Comparison of ENCODE assay signal across 8 mouse cellular contexts in genomic region chr1:21960421-21961250, GRCm38 (mm10). TPM values are rescaled to one million over a fixed set of nuclear protein-coding genes. Genes with fewer than 3 reads are reported as not detected.
DNase-seq lines count a peak whose midpoint lies in the region; ATAC-seq lines count a peak whose summit lies in the region.

No protein-coding gene starts in this region.

- peak overlapping the region; percentile 89 for H3K4me2 ChIP-seq in hindbrain, embryonic 15.5 days
- peak overlapping the region; percentile 92 for H3K4me2 ChIP-seq in limb, embryonic 13.5 days (replicated peaks)
- H3K4me2 ChIP-seq in midbrain, embryonic 14.5 days (ENCODE audit: low read length), result peak overlapping the region; percentile 98
- H3K4me2 ChIP-seq in stomach, embryonic 14.5 days (replicated peaks; ENCODE audit: low read depth, low read length), result peak overlapping the region; percentile 90

- H3K4me3 ChIP-seq in hindbrain, embryonic 15.5 days, result peak overlapping the region; percentile 70
- H3K4me3 ChIP-seq in limb, embryonic 13.5 days, result peak overlapping the region; percentile 67
- peak overlapping the region; percentile 74 for H3K4me3 ChIP-seq in midbrain, embryonic 14.5 days (replicated peaks; ENCODE audit: low read depth, low read length)
- H3K4me3 ChIP-seq in stomach, embryonic 14.5 days (ENCODE audit: low read depth, low read length), result peak overlapping the region; percentile 49

- WGBS in hindbrain, embryonic 15.5 days, result under 1% methylated on average over 45 of the region's 48 CpGs
- WGBS in limb, embryonic 13.5 days, result under 1% methylated on average over 48 of the region's 48 CpGs
- whole genome bisulfite sequencing in midbrain, embryonic 14.5 days, result under 1% methylated on average over 46 of the region's 48 CpGs
- under 1% methylated on average over 48 of the region's 48 CpGs for WGBS in stomach, embryonic 14.5 days

- H3K9me3 ChIP-seq in hindbrain, embryonic 15.5 days, result no peaks in the 10 kb centered on the region
- H3K9me3 ChIP-seq in limb, embryonic 13.5 days, result no peaks in the 10 kb centered on the region
- no peaks in the 10 kb centered on the region for H3K9me3 ChIP-seq in midbrain, embryonic 14.5 days (ENCODE audit: control insufficient read depth, low read length)
- H3K9me3 ChIP-seq in stomach, embryonic 14.5 days (ENCODE audit: control insufficient read depth, low read depth, low read length), result no peaks in the 10 kb centered on the region

- H3K36me3 ChIP-seq in hindbrain, embryonic 15.5 days, result no peaks in the 10 kb centered on the region
- no peaks in the 10 kb centered on the region for H3K36me3 ChIP-seq in limb, embryonic 13.5 days
- no peaks in the 10 kb centered on the region for H3K36me3 ChIP-seq in midbrain, embryonic 14.5 days (ENCODE audit: control insufficient read depth, insufficient read depth, low read length)
- no peaks in the 10 kb centered on the region for H3K36me3 ChIP-seq in stomach, embryonic 14.5 days (ENCODE audit: control insufficient read depth, insufficient read depth, low read length)

- H3K27ac ChIP-seq in hindbrain, embryonic 15.5 days (replicated peaks), result peak overlapping the region; percentile 61; the same call in 1 of the 2 replicates
- peak overlapping the region; percentile 44 for H3K27ac ChIP-seq in limb, embryonic 13.5 days
- H3K27ac ChIP-seq in midbrain, embryonic 14.5 days (replicated peaks; ENCODE audit: low read depth, low read length), result no peak overlapping the region
- peak overlapping the region; percentile 6; the same call in 1 of the 2 replicates for H3K27ac ChIP-seq in stomach, embryonic 14.5 days (ENCODE audit: low read length)

- peaks cover 6% of the 10 kb centered on the region for H3K27me3 ChIP-seq in hindbrain, embryonic 15.5 days
- peaks cover 25% of the 10 kb centered on the region for H3K27me3 ChIP-seq in limb, embryonic 13.5 days
- H3K27me3 ChIP-seq in midbrain, embryonic 14.5 days (ENCODE audit: control insufficient read depth, insufficient read depth, low read length), result peaks cover 23% of the 10 kb centered on the region
- H3K27me3 ChIP-seq in stomach, embryonic 14.5 days (ENCODE audit: control insufficient read depth, insufficient read depth, low read length), result no peaks in the 10 kb centered on the region

- peak; percentile 47; the same call in 1 of the 2 replicates for ATAC-seq in hindbrain, embryonic 15.5 days (ENCODE audit: low FRiP score, low read depth)
- peak; percentile 53 for ATAC-seq in limb, embryonic 13.5 days (ENCODE audit: low FRiP score, low read depth)
- peak; percentile 70 for ATAC-seq in midbrain, embryonic 14.5 days (ENCODE audit: low FRiP score, low TSS enrichment)
- ATAC-seq in stomach, embryonic 14.5 days (ENCODE audit: insufficient number of reproducible peaks, insufficient read depth, low FRiP score, low read depth), result no peak

- H3K4me1 ChIP-seq in hindbrain, embryonic 15.5 days (replicated peaks), result peaks cover 16% of the 10 kb centered on the region
- H3K4me1 ChIP-seq in limb, embryonic 13.5 days, result peaks cover 28% of the 10 kb centered on the region
- H3K4me1 ChIP-seq in midbrain, embryonic 14.5 days (ENCODE audit: control insufficient read depth, insufficient read depth, low read length), result peaks cover 10% of the 10 kb centered on the region
- no peaks in the 10 kb centered on the region for H3K4me1 ChIP-seq in stomach, embryonic 14.5 days (ENCODE audit: control insufficient read depth, insufficient read depth, low read length)

- H3K9ac ChIP-seq in hindbrain, embryonic 15.5 days, result peak overlapping the region; percentile 59
- peak overlapping the region; percentile 77 for H3K9ac ChIP-seq in limb, embryonic 13.5 days
- H3K9ac ChIP-seq in midbrain, embryonic 14.5 days (replicated peaks; ENCODE audit: low read length), result peak overlapping the region; percentile 62
- H3K9ac ChIP-seq in stomach, embryonic 14.5 days (replicated peaks; ENCODE audit: low read depth, low read length), result peak overlapping the region; percentile 43; the same call in 1 of the 2 replicates

- DNase-seq in cerebellum, postnatal 25 days, result peak; percentile 16 to 25
- DNase-seq in cerebellum, adult 11-12 months, result no peak
- peak; percentile 18 for DNase-seq in adrenal gland, postnatal 10 days
- peak; percentile 28 for DNase-seq in forelimb bud, embryonic 11.5 days (ENCODE audit: low read depth, low spot score)
- DNase-seq in midbrain, embryonic 14.5 days, result peak; percentile 22

RNA-seq across cellular contexts. Expression of gene Kcnq5, which starts 1.1 kb away (rescaled TPM):
- 1 to 10 TPM; 1.6 to 3.2 TPM for total RNA-seq in adrenal gland, postnatal 10 days (2021)
- 1.8 and 2.1 TPM in 2 replicates for polyA plus RNA-seq in hindbrain, embryonic 15.5 days (2015; fragmentation: Nextera tagmentation; extraction: Ambion mirVana)
- 2.7 and 4.2 TPM in 2 replicates for polyA plus RNA-seq in limb, embryonic 13.5 days (2015; fragmentation: Nextera tagmentation; extraction: Ambion mirVana)
- polyA plus RNA-seq in midbrain, embryonic 14.5 days (2014; fragmentation: Nextera tagmentation; extraction: Ambion mirVana), result 1.2 and 1.4 TPM in 2 replicates
- polyA plus RNA-seq in stomach, embryonic 14.5 days (2014; fragmentation: Nextera tagmentation; extraction: Ambion mirVana), result 2.4 and 3.0 TPM in 2 replicates
